Mouse (Mus musculus): Measurements from ENCODE around the gene Camp. TPM values are rescaled to one million over a fixed set of nuclear protein-coding genes. Genes with fewer than 3 reads are reported as not detected.

The Camp gene
- total and polyA plus RNA-seq, 3 experiments: 0.13 TPM; not detected in 2

DNA sequence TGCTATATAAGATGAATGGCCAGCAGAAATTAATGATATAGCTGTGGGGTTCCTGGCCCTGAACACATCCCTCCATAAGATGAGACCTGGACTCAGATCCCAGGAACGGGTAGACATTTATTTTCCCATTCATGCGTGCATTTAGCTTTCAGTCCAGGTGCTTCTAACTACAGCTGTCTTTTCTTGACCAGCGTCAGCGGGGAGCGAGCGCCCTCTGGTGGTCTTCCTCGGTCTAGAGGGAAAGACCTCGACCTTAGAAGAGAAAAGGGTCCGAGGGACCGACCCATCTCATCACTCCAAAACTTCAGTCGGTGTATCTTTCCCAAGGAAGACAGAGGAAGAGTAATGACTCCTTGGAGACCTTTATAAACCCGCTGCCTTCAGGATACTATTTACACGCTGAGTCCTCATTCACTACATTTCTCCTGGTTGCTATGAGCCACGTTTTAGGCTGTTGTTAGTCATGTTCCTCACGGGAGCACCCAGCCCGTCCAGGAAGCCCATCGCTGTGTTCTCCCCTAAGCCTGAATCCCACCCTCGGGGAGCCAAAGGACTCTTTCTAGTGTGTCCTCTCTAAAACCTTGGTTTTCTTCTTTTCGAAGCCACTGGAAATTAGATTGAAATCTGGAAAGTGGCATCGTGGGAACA is 13.1 kb upstream of the Camp start:
- H3K27ac ChIP-seq (ENCODE audit: control insufficient read depth, low read depth, low read length): peak overlapping the region; percentile 97
- TF ChIP-seq MAZ (IDR thresholded peaks at IDR 0.05; ENCODE audit: low read depth, low read length) (no peak), SMC3 (IDR thresholded peaks at IDR 0.05; ENCODE audit: low read depth, low read length) (peak; percentile 81), KAT2A (conservative IDR thresholded peaks at IDR 0.05; ENCODE audit: low read depth, low read length) (no peak), MYC (IDR thresholded peaks at IDR 0.05; ENCODE audit: low read depth, low read length) (peak; percentile 53; the same call in 1 of the 2 replicates), CHD2 (IDR thresholded peaks at IDR 0.05; ENCODE audit: low read length) (no peak), GATA1 (IDR thresholded peaks at IDR 0.05; ENCODE audit: low read depth, low read length) (no peak), TCF12 (IDR thresholded peaks at IDR 0.05; ENCODE audit: low read depth, low read length) (0 out of 2 replicates have a peak, but pooled peaks have one; percentile 30), TBP (IDR thresholded peaks at IDR 0.05; ENCODE audit: low read depth, low read length) (no peak), TAL1 (IDR thresholded peaks at IDR 0.05; ENCODE audit: low read length) (no peak), MEF2A (IDR thresholded peaks at IDR 0.05; ENCODE audit: extremely low read depth, insufficient replicate concordance, low read depth, low read length, poor library complexity, severe bottlenecking) (no peak), ZC3H11A (IDR thresholded peaks at IDR 0.05; ENCODE audit: low read depth, low read length) (peak; percentile 84), MAX (IDR thresholded peaks at IDR 0.05; ENCODE audit: low read length) (peak; percentile 52), ZKSCAN1 (IDR thresholded peaks at IDR 0.05; ENCODE audit: low read depth, low read length) (no peak), GABPA (IDR thresholded peaks at IDR 0.05; ENCODE audit: low read depth, low read length) (no peak), MXI1 (IDR thresholded peaks at IDR 0.05; ENCODE audit: low read depth, low read length) (peak; percentile 34; the same call in 1 of the 2 replicates), E2F4 (IDR thresholded peaks at IDR 0.05; ENCODE audit: borderline replicate concordance, low read depth, low read length) (no peak), CHD1 (IDR thresholded peaks at IDR 0.05; ENCODE audit: low read depth, low read length) (no peak), USF2 (IDR thresholded peaks at IDR 0.05; ENCODE audit: borderline replicate concordance in 1 of 2, insufficient read depth in 1 of 2, low read depth in 1 of 2, low read length in 2 of 2) (no peak), POLR2A (IDR thresholded peaks at IDR 0.05; ENCODE audit: control insufficient read depth in 1 of 2, insufficient read depth in 1 of 2, low read depth in 1 of 2, low read length in 2 of 2, poor library complexity in 1 of 2) (no peak), SIN3A (IDR thresholded peaks at IDR 0.05; ENCODE audit: low read length) (no peak), EP300 (IDR thresholded peaks at IDR 0.05; ENCODE audit: low read depth in 1 of 2, low read length in 2 of 2) (0 out of 4 replicates have a peak, but pooled peaks of 1 of the 2 experiments have one; percentile 17), NELFE (IDR thresholded peaks at IDR 0.05; ENCODE audit: low read depth, low read length) (no peak; the same call in 1 of the 2 replicates), MYB (IDR thresholded peaks at IDR 0.05; ENCODE audit: low read depth, low read length) (no peak), ELF1 (IDR thresholded peaks at IDR 0.05; ENCODE audit: low read depth, low read length) (peak; percentile 32; the same call in 1 of the 2 replicates), ZMIZ1 (IDR thresholded peaks at IDR 0.05; ENCODE audit: low read depth, low read length) (no peak), CTCF (IDR thresholded peaks at IDR 0.05 in 2 of 3, conservative IDR thresholded peaks at IDR 0.05 in 1 of 3; ENCODE audit: control insufficient read depth in 1 of 3, insufficient read depth in 1 of 3, low read depth in 2 of 3, low read length in 3 of 3, poor library complexity in 1 of 3, severe bottlenecking in 1 of 3) (peak; percentile 91 to 97 (median 97)), ZNF384 (IDR thresholded peaks at IDR 0.05; ENCODE audit: low read depth, low read length) (no peak), ETS1 (IDR thresholded peaks at IDR 0.05; ENCODE audit: low read depth, low read length) (peak; percentile 61), RCOR1 (IDR thresholded peaks at IDR 0.05; ENCODE audit: low read depth, low read length) (0 out of 2 replicates have a peak, but pooled peaks have one; percentile 34), POLR2AphosphoS5 (IDR thresholded peaks at IDR 0.05; ENCODE audit: borderline replicate concordance, low read depth, low read length) (no peak), JUND (IDR thresholded peaks at IDR 0.05; ENCODE audit: low read depth, low read length) (no peak), RAD21 (IDR thresholded peaks at IDR 0.05; ENCODE audit: low read depth, low read length) (peak; percentile 97), POLR2AphosphoS2 (IDR thresholded peaks at IDR 0.05; ENCODE audit: low read length) (no peak), USF1 (IDR thresholded peaks at IDR 0.05; ENCODE audit: low read depth, low read length) (no peak), HCFC1 (IDR thresholded peaks at IDR 0.05; ENCODE audit: low read depth, low read length) (no peak), MAFK (IDR thresholded peaks at IDR 0.05; ENCODE audit: borderline replicate concordance, low read depth, low read length) (no peak), NRF1 (IDR thresholded peaks at IDR 0.05; ENCODE audit: insufficient read depth, low read depth, low read length, poor library complexity, severe bottlenecking) (no peak)

More for the DNA sequence above, 13.1 kb upstream of the Camp start:
- no peaks in the 10 kb centered on the region for H3K9me3 ChIP-seq (replicated peaks; ENCODE audit: insufficient read depth, low read length)
- H3K36me3 ChIP-seq (ENCODE audit: control insufficient read depth in 1 of 2, insufficient read depth in 2 of 2, low read length in 2 of 2): peaks cover 0 to 20% of the 10 kb centered on the region in 2 experiments; a peak in 2 of 4 replicates
- H3K9ac ChIP-seq (ENCODE audit: control insufficient read depth, low read depth, low read length, poor library complexity, severe bottlenecking): peak overlapping the region; percentile 69
- H3K4me1 ChIP-seq (ENCODE audit: control insufficient read depth in 1 of 2, insufficient read depth in 2 of 2, low read length in 2 of 2): peaks cover 13 to 30% of the 10 kb centered on the region in 2 experiments
- DNase-seq (ENCODE audit: low read depth, low spot score): peak; percentile 87
- no peaks in the 10 kb centered on the region for H3K79me2 ChIP-seq (ENCODE audit: control insufficient read depth, insufficient read depth, low read length, poor library complexity)
- H3K4me3 ChIP-seq (ENCODE audit: control insufficient read depth in 1 of 2, insufficient read depth in 1 of 2, low read depth in 2 of 2, low read length in 2 of 2): peak overlapping the region; percentile 32 to 40
- no peaks in the 10 kb centered on the region for H3K27me3 ChIP-seq (ENCODE audit: control insufficient read depth in 1 of 2, insufficient read depth in 2 of 2, low read length in 2 of 2)

Data from MEL (cell line).